ENCODE assay signal across 8 mouse cellular contexts in the genomic region with DNA sequence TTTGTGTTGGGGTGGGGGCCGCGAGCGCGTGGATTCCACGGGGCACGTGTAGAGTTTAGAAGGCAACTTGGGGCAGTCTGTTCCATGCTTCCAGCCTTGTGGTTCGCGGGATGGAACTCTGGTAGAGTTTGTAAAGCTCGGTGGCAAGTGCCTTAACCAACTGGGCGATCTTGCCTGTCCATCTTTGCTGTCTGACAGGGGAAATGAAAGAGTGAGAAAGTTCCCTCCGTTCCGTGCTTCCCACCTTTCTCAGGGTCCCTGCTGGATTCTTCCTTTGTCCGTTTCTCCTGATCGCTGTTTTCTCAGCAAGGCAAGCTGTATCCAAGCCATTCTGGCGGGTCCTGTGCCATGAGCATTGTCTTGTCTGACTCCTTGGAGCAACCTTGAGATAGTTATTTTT. TPM values are rescaled to one million over a fixed set of nuclear protein-coding genes. Genes with fewer than 3 reads are reported as not detected.
DNase-seq lines count a peak whose midpoint lies in the region; ATAC-seq lines count a peak whose summit lies in the region.

No protein-coding gene starts in this region.

- peaks cover 38% of the 10 kb centered on the region for H3K27me3 ChIP-seq in heart, embryonic 13.5 days (replicated peaks)
- peaks cover 18% of the 10 kb centered on the region for H3K27me3 ChIP-seq in heart, embryonic 16.5 days (ENCODE audit: control insufficient read depth, insufficient read depth, low read length)

- H3K4me1 ChIP-seq in heart, embryonic 13.5 days: peaks cover 24% of the 10 kb centered on the region
- H3K4me1 ChIP-seq in heart, embryonic 16.5 days (ENCODE audit: control insufficient read depth, insufficient read depth, low read length): peaks cover 9% of the 10 kb centered on the region

- peaks cover 32% of the 10 kb centered on the region for H3K36me3 ChIP-seq in heart, embryonic 13.5 days
- H3K36me3 ChIP-seq in heart, embryonic 16.5 days (ENCODE audit: control insufficient read depth, insufficient read depth): no peaks in the 10 kb centered on the region

- H3K9ac ChIP-seq in heart, embryonic 13.5 days: peak overlapping the region; percentile 85
- peak overlapping the region; percentile 92 for H3K9ac ChIP-seq in heart, embryonic 16.5 days (ENCODE audit: low read length)

- DNase-seq in heart, postnatal 25 days (ENCODE audit: low spot score): no peak
- peak; percentile 37 for DNase-seq in R1 (ENCODE audit: low read depth, low spot score)
- DNase-seq in cerebellum, postnatal 4 days (ENCODE audit: low spot score in 2 of 2): no peak
- no peak for DNase-seq in layer of hippocampus, adult 8-10 months (ENCODE audit: low spot score in 2 of 2)
- DNase-seq in cerebellum, postnatal 10 days: no peak

- H3K27ac ChIP-seq in heart, embryonic 13.5 days (replicated peaks): peak overlapping the region; percentile 70
- peak overlapping the region; percentile 13; the same call in 1 of the 2 replicates for H3K27ac ChIP-seq in heart, embryonic 16.5 days (ENCODE audit: low read length)

- ATAC-seq in heart, embryonic 13.5 days (ENCODE audit: extremely low read depth, insufficient number of reproducible peaks, low FRiP score, low TSS enrichment): 0 out of 2 replicates have a peak, but pooled peaks have one; percentile 19
- 0 out of 2 replicates have a peak, but pooled peaks have one; percentile 7 for ATAC-seq in heart, embryonic 16.5 days (replicated peaks; ENCODE audit: extremely low read depth, insufficient read depth, low FRiP score)
- ATAC-seq in megakaryocyte-erythroid progenitor cell, adult 5-6 weeks (replicated peaks; ENCODE audit: low FRiP score, low TSS enrichment, poor library complexity, severe bottlenecking): 0 out of 2 replicates have a peak, but pooled peaks have one; percentile 3

- H3K9me3 ChIP-seq in heart, embryonic 13.5 days: no peaks in the 10 kb centered on the region
- H3K9me3 ChIP-seq in heart, embryonic 16.5 days (replicated peaks; ENCODE audit: control insufficient read depth, low read length): no peaks in the 10 kb centered on the region

- peak overlapping the region; percentile 75 for H3K4me3 ChIP-seq in heart, embryonic 13.5 days
- H3K4me3 ChIP-seq in heart, embryonic 16.5 days (ENCODE audit: low read length): peak overlapping the region; percentile 85

- intact Hi-C loops in heart, postnatal 25 days (cut with DNase I): loop anchor here (5.0 kb wide), 1 partner anchor 81 kb away; a partner anchor contains a TSS

- 2% methylated on average over 15 of the region's 15 CpGs for WGBS in heart, embryonic 13.5 days
- WGBS in heart, embryonic 16.5 days: 2% methylated on average over 15 of the region's 15 CpGs

- H3K4me2 ChIP-seq in heart, embryonic 13.5 days: peak overlapping the region; percentile 94
- peak overlapping the region; percentile 86 for H3K4me2 ChIP-seq in heart, embryonic 16.5 days (ENCODE audit: low read depth, low read length)

RNA-seq across cellular contexts. Expression of a gene that starts 0.7 kb away (rescaled TPM):
- polyA plus RNA-seq in heart, embryonic 13.5 days (2015; fragmentation: Nextera tagmentation; extraction: Ambion mirVana): 43.6 and 50.8 TPM in 2 replicates
- 10 to 100 TPM; 67.2 to 69.3 TPM for total RNA-seq in heart, postnatal 25 days (2021)
- polyA plus RNA-seq in heart, embryonic 16.5 days (2015; fragmentation: Nextera tagmentation; extraction: Ambion mirVana): 43.5 and 45.5 TPM in 2 replicates
- 68.4 and 73.2 TPM in 2 replicates for total RNA-seq in megakaryocyte-erythroid progenitor cell, adult 5-6 weeks (2014; fragmentation: Nextera tagmentation)
- total RNA-seq in megakaryocyte-erythroid progenitor cell, adult 5-6 weeks (2017): 71.5 and 73.6 TPM in 2 replicates
- 10 to 100 TPM; 31.7 to 40.5 (median 35.8) TPM for total RNA-seq in layer of hippocampus, adult 8-10 months (2022)

RNA-seq across cellular contexts. Expression of a gene that starts 10.8 kb away (rescaled TPM):
- polyA plus RNA-seq in heart, embryonic 13.5 days (2015; fragmentation: Nextera tagmentation; extraction: Ambion mirVana): 0.44 and 1.1 TPM in 2 replicates
- total RNA-seq in heart, postnatal 25 days (2021): under 1 TPM; 0.31 TPM
- 0.38 and 0.82 TPM in 2 replicates for polyA plus RNA-seq in heart, embryonic 16.5 days (2015; fragmentation: Nextera tagmentation; extraction: Ambion mirVana)
- total RNA-seq in megakaryocyte-erythroid progenitor cell, adult 5-6 weeks (2014; fragmentation: Nextera tagmentation): 7.2 TPM in 1 of 2 replicates, not detected in the other
- not detected in 2 replicates for total RNA-seq in megakaryocyte-erythroid progenitor cell, adult 5-6 weeks (2017)
- 1 to 10 TPM in 2 of 4 experiments, under 1 TPM in 2; 0.78 to 1.5 (median 1.0) TPM for total RNA-seq in layer of hippocampus, adult 8-10 months (2022)
